Mouse (Mus musculus) small intestine, adult 2 months (tissue): Measurements from ENCODE around the gene Hs1bp3. TPM values are rescaled to one million over a fixed set of nuclear protein-coding genes. Genes with fewer than 3 reads are reported as not detected.
A peak's percentile ranks its signal among the peaks of the same experiment; 100 is the strongest.

Source experiments
- H3K27ac ChIP-seq: fragments of 200-500 bp; 2 replicates; pipeline ENCODE4 v1.5.1; 2012; ENCODE audit warnings: low read depth, low read length, control low read depth, inconsistent platforms; ENCODE audit not compliant: insufficient read depth
- H3K27me3 ChIP-seq: fragments of 200-500 bp; 2 replicates; pipeline ENCODE4 v1.6.1; 2012; ENCODE audit warnings: mild to moderate bottlenecking, moderate library complexity, low read length, inconsistent platforms; ENCODE audit not compliant: control insufficient read depth, insufficient read depth
- H3K36me3 ChIP-seq: fragments of 200-500 bp; 2 replicates; pipeline ENCODE4 v1.6.1; 2012; ENCODE audit warnings: mild to moderate bottlenecking, low read length, control low read depth, inconsistent platforms; ENCODE audit not compliant: control insufficient read depth, insufficient read depth
- H3K4me1 ChIP-seq: fragments of 200-500 bp; 2 replicates; pipeline ENCODE4 v1.6.1; 2012; ENCODE audit warnings: low read length, inconsistent platforms, mixed read lengths; ENCODE audit not compliant: control insufficient read depth, insufficient read depth, insufficient read length
- H3K4me3 ChIP-seq: fragments of 200-500 bp; 2 replicates; pipeline ENCODE4 v1.5.1; 2012; ENCODE audit warnings: low read depth, mild to moderate bottlenecking, control low read depth, inconsistent platforms, low read length, moderate library complexity
- CTCF ChIP-seq: fragments of 200-500 bp; IDR thresholded peaks from 2 replicates; pipeline ENCODE4 v1.5.1; 2012; ENCODE audit warnings: low read depth, mild to moderate bottlenecking, control low read depth, inconsistent platforms, low read length, moderate library complexity, mixed read lengths; ENCODE audit not compliant: insufficient replicate concordance, insufficient read length; ENCODE audit errors: extremely low read depth
- POLR2A ChIP-seq: fragments of 200-500 bp; IDR thresholded peaks from 2 replicates; pipeline ENCODE4 v1.6.1; 2012; ENCODE audit warnings: low read depth, mild to moderate bottlenecking, control low read depth, inconsistent platforms, low read length, moderate library complexity
- WGBS: fragments of 180-500 bp; shearing (Covaris S2); methylation state at CpG from one replicate; pipeline ENCODE4 v1.1.7; 2018; 5-methylcytosine and 5-hydroxymethylcytosine counted together
- polyA plus RNA-seq: library from polyadenylated mRNA; depleted of rRNA; stranded (reverse); fragments of >200 nt; gene quantifications from 2 replicates; pipeline ENCODE4 v1.2.3, GENCODE M21; 2012

Gene Hs1bp3
- polyA plus RNA-seq, 1 experiment, result 15.2 TPM

- H3K4me3 ChIP-seq, result peak overlapping the region; percentile 41
- 4% methylated on average over 80 of the region's 85 CpGs for WGBS
- no peak for TF ChIP-seq POLR2A
- no peak for TF ChIP-seq CTCF
- peaks cover 6% of the 10 kb centered on the region; the same call in 1 of the 2 replicates for H3K4me1 ChIP-seq
- peaks cover 69% of the 10 kb centered on the region for H3K27me3 ChIP-seq
- no peak overlapping the region for H3K27ac ChIP-seq
- no peaks in the 10 kb centered on the region for H3K36me3 ChIP-seq
These were observed 14.7 kb upstream of the Hs1bp3 start for GRCm38 (mm10) chr12:8298361-8299142.

- peaks cover 69% of the 10 kb centered on the region for H3K27me3 ChIP-seq
- TF ChIP-seq POLR2A (no peak), CTCF (no peak)
- 15% methylated on average over 34 of the region's 34 CpGs for WGBS
- no peak overlapping the region for H3K4me3 ChIP-seq
- H3K36me3 ChIP-seq, result no peaks in the 10 kb centered on the region
- H3K27ac ChIP-seq, result no peak overlapping the region
- peaks cover 6% of the 10 kb centered on the region; the same call in 1 of the 2 replicates for H3K4me1 ChIP-seq
These were observed 13.8 kb upstream of the Hs1bp3 start for GRCm38 (mm10) chr12:8299143-8300110.

GRCm38 (mm10) chr12:8300111-8300480 lies 13.1 kb upstream of the Hs1bp3 start:
- WGBS, result 54% methylated on average over 10 of the region's 10 CpGs
- no peak overlapping the region for H3K27ac ChIP-seq
- no peaks in the 10 kb centered on the region for H3K36me3 ChIP-seq
- TF ChIP-seq CTCF, result no peak
- TF ChIP-seq POLR2A, result no peak
- H3K4me1 ChIP-seq, result peaks cover 6% of the 10 kb centered on the region; the same call in 1 of the 2 replicates
- peaks cover 69% of the 10 kb centered on the region for H3K27me3 ChIP-seq
- no peak overlapping the region for H3K4me3 ChIP-seq

GRCm38 (mm10) chr12:8300521-8300920 lies 12.7 kb upstream of the Hs1bp3 start:
- WGBS, result 73% methylated on average over 5 of the region's 5 CpGs
- TF ChIP-seq POLR2A (no peak), CTCF (no peak)
- no peak overlapping the region for H3K4me3 ChIP-seq
- peaks cover 69% of the 10 kb centered on the region for H3K27me3 ChIP-seq
- peaks cover 6% of the 10 kb centered on the region; the same call in 1 of the 2 replicates for H3K4me1 ChIP-seq
- H3K27ac ChIP-seq, result no peak overlapping the region
- no peaks in the 10 kb centered on the region for H3K36me3 ChIP-seq

- Histone ChIP-seq H3K27me3 (peaks cover 66% of the 10 kb centered on the region), H3K4me1 (peaks cover 6% of the 10 kb centered on the region; the same call in 1 of the 2 replicates), H3K27ac (no peak overlapping the region), H3K4me3 (peak overlapping the region; percentile 45), H3K36me3 (no peaks in the 10 kb centered on the region)
- 14% methylated on average over 45 of the region's 46 CpGs for WGBS
- TF ChIP-seq POLR2A, result no peak
- no peak for TF ChIP-seq CTCF
These were observed 12.0 kb upstream of the Hs1bp3 start for GRCm38 (mm10) chr12:8301011-8301814.

- WGBS, result 2% methylated on average over 53 of the region's 53 CpGs
- no peak for TF ChIP-seq POLR2A
- TF ChIP-seq CTCF, result no peak
- Histone ChIP-seq H3K4me1 (peaks cover 6% of the 10 kb centered on the region; the same call in 1 of the 2 replicates), H3K27me3 (peaks cover 61% of the 10 kb centered on the region), H3K27ac (no peak within 1 kb of the TSS), H3K36me3 (no peaks in the 10 kb centered on the region), H3K4me3 (peak within 1 kb of the TSS; percentile 45)
These were observed 11.3 kb upstream of the Hs1bp3 start, which contains the start of gene Gdf7 for GRCm38 (mm10) chr12:8301841-8302431. TSS of gene Gdf7 (minus strand) at chr12:8301954.
